Mouse (Mus musculus): ENCODE measurements around the gene Timp4. TPM values are rescaled to one million over a fixed set of nuclear protein-coding genes. Genes with fewer than 3 reads are reported as not detected.
A peak's percentile ranks its signal among the peaks of the same experiment; 100 is the strongest.
"Not testable (repeated sequence)": the region's sequence is repeated elsewhere in the genome, so short reads cannot be mapped to it uniquely, and the experiment has no call there.

Timp4 gene
- polyA plus RNA-seq, 1 experiment from 2014 or later: 1.3 TPM

DNA sequence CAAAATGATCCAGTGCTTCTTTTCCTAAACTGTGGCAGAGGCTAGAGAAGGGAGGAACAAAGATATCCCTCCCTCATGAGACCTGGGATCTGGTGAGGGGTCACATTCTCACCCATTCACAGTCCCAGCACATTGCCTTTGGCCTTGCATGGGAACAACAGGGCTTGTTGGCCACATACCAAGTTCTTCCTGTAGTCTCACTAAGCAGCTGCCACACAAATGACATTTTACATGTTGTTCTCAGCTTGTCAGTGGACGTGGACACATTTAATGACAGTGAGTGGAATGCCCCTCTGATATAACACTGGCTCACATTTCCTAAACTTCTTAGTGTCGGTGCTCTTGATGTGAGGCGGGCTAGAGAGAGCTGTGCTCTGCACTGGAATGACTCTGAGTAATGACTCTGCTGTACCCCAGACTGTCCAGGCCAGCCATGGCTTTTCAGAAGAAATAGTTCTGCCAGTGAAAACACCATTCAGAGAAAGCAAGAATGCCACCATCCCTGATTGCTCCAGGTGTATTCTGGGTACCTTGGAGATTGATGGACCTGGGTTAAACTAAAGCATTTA lies 10.8 kb downstream of the Timp4 start:
- Histone ChIP-seq H3K9ac (ENCODE audit: low read length) (no peak overlapping the region), H3K4me1 (ENCODE audit: control insufficient read depth, insufficient read depth, low read length) (peaks cover 9% of the 10 kb centered on the region; the same call in 1 of the 2 replicates), H3K36me3 (ENCODE audit: control insufficient read depth, insufficient read depth) (no peaks in the 10 kb centered on the region), H3K9me3 (replicated peaks; ENCODE audit: control insufficient read depth, low read length) (no peaks in the 10 kb centered on the region), H3K27me3 (ENCODE audit: control insufficient read depth, insufficient read depth, low read length) (peaks cover 69% of the 10 kb centered on the region), H3K27ac (ENCODE audit: low read length) (no peak overlapping the region), H3K4me2 (ENCODE audit: low read depth, low read length) (no peak overlapping the region), H3K4me3 (ENCODE audit: low read length) (no peak overlapping the region)
- ATAC-seq (replicated peaks; ENCODE audit: extremely low read depth, insufficient read depth, low FRiP score): peak; percentile 39; the same call in 1 of the 2 replicates
- 30% methylated on average over 3 of the region's 3 CpGs for WGBS

DNA sequence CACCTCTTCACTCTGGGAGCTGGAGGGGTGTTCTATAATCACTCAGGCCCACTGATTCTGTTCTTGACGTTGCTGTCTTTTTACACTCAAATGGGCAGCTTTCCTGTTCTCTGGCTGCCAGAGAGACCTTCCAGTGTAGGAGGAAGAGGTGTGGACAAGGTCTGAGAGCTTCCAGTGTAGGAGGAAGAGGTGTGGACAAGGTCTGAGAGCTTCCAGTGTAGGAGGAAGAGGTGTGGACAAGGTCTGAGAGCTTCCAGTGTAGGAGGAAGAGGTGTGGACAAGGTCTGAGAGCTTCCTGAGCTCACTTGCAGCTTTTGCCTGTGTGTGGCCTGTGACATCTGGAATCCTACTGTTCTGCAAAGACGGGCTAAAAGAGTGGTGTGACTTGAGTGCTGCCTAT lies 11.6 kb downstream of the Timp4 start:
- peak overlapping the region; percentile 72 for H3K27ac ChIP-seq (ENCODE audit: low read length)
- H3K4me1 ChIP-seq (ENCODE audit: control insufficient read depth, insufficient read depth, low read length): not testable (repeated sequence)
- peak; percentile 77 for ATAC-seq (replicated peaks; ENCODE audit: extremely low read depth, insufficient read depth, low FRiP score)

DNA sequence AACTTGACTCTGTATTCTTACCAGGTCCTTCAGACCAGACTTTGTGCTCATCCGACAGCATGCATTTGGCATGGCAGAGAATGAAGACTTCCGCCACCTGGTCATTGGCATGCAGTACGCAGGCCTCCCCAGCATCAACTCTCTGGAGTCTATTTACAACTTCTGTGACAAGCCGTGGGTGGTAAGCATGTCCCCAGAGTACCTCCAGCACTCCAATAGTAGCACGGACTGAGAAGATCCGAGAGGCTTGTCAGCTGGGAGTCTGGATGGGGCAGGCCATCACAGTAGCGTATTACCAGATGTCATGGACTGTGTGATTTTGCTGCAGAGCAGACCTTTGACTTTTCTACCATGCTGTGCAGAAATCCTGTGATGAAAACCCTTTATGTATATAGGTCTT lies 12.7 kb downstream of the Timp4 start:
- ATAC-seq (replicated peaks; ENCODE audit: extremely low read depth, insufficient read depth, low FRiP score): no peak
- no peaks in the 10 kb centered on the region for H3K9me3 ChIP-seq (replicated peaks; ENCODE audit: control insufficient read depth, low read length)
- no peak overlapping the region for H3K4me3 ChIP-seq (ENCODE audit: low read length)
- 78% methylated on average over 7 of the region's 7 CpGs for WGBS
- H3K9ac ChIP-seq (ENCODE audit: low read length): no peak overlapping the region
- no peak overlapping the region for H3K4me2 ChIP-seq (ENCODE audit: low read depth, low read length)
- H3K4me1 ChIP-seq (ENCODE audit: control insufficient read depth, insufficient read depth, low read length): peaks cover 9% of the 10 kb centered on the region; the same call in 1 of the 2 replicates
- peaks cover 66% of the 10 kb centered on the region for H3K27me3 ChIP-seq (ENCODE audit: control insufficient read depth, insufficient read depth, low read length)
- H3K27ac ChIP-seq (ENCODE audit: low read length): no peak overlapping the region
- no peaks in the 10 kb centered on the region for H3K36me3 ChIP-seq (ENCODE audit: control insufficient read depth, insufficient read depth)

More for the DNA sequence above, 11.6 kb downstream of the Timp4 start:
- H3K4me2 ChIP-seq (ENCODE audit: low read depth, low read length): peak overlapping the region; percentile 44; the same call in 1 of the 2 replicates
- H3K27me3 ChIP-seq (ENCODE audit: control insufficient read depth, insufficient read depth, low read length): peaks cover 68% of the 10 kb centered on the region
- H3K4me3 ChIP-seq (ENCODE audit: low read length): peak overlapping the region; percentile 9; the same call in 1 of the 2 replicates
- H3K36me3 ChIP-seq (ENCODE audit: control insufficient read depth, insufficient read depth); H3K9ac ChIP-seq (ENCODE audit: low read length); H3K9me3 ChIP-seq (replicated peaks; ENCODE audit: control insufficient read depth, low read length): not testable (repeated sequence)
- 4% methylated on average over 2 of the region's 2 CpGs for WGBS

DNA sequence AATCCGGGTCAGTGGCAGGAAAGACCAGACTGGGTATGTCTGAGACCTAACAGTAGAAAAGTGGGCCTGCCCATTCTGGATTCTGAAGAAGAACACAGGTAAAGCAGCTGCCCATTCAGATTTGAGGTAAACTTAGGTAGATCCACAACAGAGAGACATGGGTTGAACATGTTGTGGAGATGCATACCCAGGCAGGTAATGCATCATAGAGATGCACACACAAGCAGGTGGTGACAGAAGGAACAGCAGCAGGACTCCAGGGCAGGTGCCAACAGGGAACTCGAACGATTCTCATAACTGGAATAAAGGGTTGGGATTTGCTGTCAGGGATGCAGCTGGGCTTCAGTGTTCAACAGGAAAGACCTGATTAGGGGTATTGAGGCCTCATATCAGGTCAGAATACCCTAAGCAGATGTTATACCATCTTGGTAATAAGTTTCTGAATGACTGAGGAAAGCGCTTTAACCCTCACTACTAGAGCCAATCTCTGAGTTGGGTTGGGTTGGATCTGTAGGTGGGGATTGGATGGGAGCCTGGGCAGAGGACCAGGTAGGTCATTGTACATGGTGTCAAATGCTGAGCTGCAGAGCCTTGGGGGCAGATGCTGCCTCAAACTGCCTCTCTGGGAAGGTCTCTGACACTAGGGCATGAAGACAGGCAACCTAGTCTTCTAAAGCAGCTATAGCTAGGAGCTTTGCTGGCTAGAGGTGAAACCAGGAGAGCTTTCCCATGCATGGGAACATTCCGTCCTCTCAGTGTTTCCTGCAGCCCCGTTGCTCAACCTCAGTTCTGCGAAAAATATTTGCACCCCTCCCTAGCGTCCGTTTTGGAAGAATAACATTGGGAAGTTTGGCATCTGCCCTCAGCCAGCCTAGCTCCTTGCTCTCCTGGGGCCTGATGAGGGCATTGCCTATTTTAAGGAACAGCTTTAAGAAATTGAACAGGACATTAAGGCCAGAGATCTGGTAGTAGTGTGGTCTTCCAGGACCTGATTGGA lies 13.7 kb downstream of the Timp4 start:
- Histone ChIP-seq H3K4me3 (ENCODE audit: low read length) (no peak overlapping the region), H3K36me3 (ENCODE audit: control insufficient read depth, insufficient read depth) (no peaks in the 10 kb centered on the region), H3K9me3 (replicated peaks; ENCODE audit: control insufficient read depth, low read length) (no peaks in the 10 kb centered on the region), H3K27ac (ENCODE audit: low read length) (no peak overlapping the region), H3K4me2 (ENCODE audit: low read depth, low read length) (no peak overlapping the region), H3K9ac (ENCODE audit: low read length) (no peak overlapping the region), H3K27me3 (ENCODE audit: control insufficient read depth, insufficient read depth, low read length) (peaks cover 58% of the 10 kb centered on the region), H3K4me1 (ENCODE audit: control insufficient read depth, insufficient read depth, low read length) (peaks cover 9% of the 10 kb centered on the region; the same call in 1 of the 2 replicates)
- no peak for ATAC-seq (replicated peaks; ENCODE audit: extremely low read depth, insufficient read depth, low FRiP score)
- 72% methylated on average over 9 of the region's 9 CpGs for WGBS

DNA sequence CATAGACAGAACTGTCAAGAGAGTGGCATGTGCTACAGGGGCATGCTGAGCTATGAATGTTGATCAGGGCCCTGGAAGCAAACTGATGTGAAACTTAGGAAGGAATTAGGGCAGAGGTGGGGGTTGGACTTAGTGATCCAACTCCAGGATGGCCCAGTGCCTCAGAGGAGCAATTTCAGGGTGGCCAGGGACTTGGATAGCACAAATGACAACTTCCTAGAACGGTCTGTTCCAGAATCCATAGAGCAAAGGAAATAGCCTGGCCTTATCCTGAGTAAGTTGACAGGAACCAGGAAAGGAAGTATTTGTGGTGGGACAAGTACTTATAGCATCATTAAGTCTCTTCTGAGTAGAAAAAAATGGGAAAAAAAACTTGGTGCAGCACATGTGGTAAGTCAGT lies 19.4 kb downstream of the Timp4 start:
- Histone ChIP-seq H3K27me3 (ENCODE audit: control insufficient read depth, insufficient read depth, low read length) (peaks cover 27% of the 10 kb centered on the region), H3K27ac (ENCODE audit: low read length) (peak overlapping the region; percentile 62; the same call in 1 of the 2 replicates)

DNA sequence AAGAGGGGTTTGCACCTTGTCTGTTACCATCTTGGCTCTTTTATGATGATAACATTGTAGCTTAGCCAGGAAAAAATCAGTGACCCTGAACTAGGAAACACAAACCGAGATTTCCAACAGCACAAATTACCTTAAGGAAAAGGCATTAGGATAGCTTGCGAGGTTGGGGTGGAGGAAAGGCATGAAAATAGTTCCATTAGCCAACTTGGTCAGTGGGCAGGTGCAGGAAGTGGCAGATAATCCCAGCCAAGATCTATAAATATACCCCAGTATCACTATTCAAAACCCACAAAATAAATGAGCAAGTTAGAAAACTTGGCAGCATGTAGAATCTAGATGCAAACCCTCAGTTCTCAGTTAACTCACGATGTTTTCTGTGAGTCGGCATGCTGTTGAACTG lies 20.2 kb downstream of the Timp4 start:
- 59% methylated on average over 4 of the region's 4 CpGs for WGBS
- no peaks in the 10 kb centered on the region for H3K36me3 ChIP-seq (ENCODE audit: control insufficient read depth, insufficient read depth)
- no peak for ATAC-seq (replicated peaks; ENCODE audit: extremely low read depth, insufficient read depth, low FRiP score)
- H3K4me3 ChIP-seq (ENCODE audit: low read length): no peak overlapping the region
- peaks cover 4% of the 10 kb centered on the region; the same call in 1 of the 2 replicates for H3K4me1 ChIP-seq (ENCODE audit: control insufficient read depth, insufficient read depth, low read length)
- H3K27ac ChIP-seq (ENCODE audit: low read length): peak overlapping the region; percentile 62; the same call in 1 of the 2 replicates
- no peaks in the 10 kb centered on the region for H3K9me3 ChIP-seq (replicated peaks; ENCODE audit: control insufficient read depth, low read length)
- peaks cover 20% of the 10 kb centered on the region for H3K27me3 ChIP-seq (ENCODE audit: control insufficient read depth, insufficient read depth, low read length)
- H3K9ac ChIP-seq (ENCODE audit: low read length): no peak overlapping the region
- H3K4me2 ChIP-seq (ENCODE audit: low read depth, low read length): no peak overlapping the region

More for the DNA sequence above, 19.4 kb downstream of the Timp4 start:
- no peak overlapping the region for H3K4me3 ChIP-seq (ENCODE audit: low read length)
- peaks cover 4% of the 10 kb centered on the region; the same call in 1 of the 2 replicates for H3K4me1 ChIP-seq (ENCODE audit: control insufficient read depth, insufficient read depth, low read length)
- WGBS: 64% methylated on average over 1 of the region's 1 CpGs
- H3K4me2 ChIP-seq (ENCODE audit: low read depth, low read length): no peak overlapping the region
- H3K9ac ChIP-seq (ENCODE audit: low read length): no peak overlapping the region
- no peaks in the 10 kb centered on the region for H3K9me3 ChIP-seq (replicated peaks; ENCODE audit: control insufficient read depth, low read length)
- no peak for ATAC-seq (replicated peaks; ENCODE audit: extremely low read depth, insufficient read depth, low FRiP score)
- H3K36me3 ChIP-seq (ENCODE audit: control insufficient read depth, insufficient read depth): no peaks in the 10 kb centered on the region

DNA sequence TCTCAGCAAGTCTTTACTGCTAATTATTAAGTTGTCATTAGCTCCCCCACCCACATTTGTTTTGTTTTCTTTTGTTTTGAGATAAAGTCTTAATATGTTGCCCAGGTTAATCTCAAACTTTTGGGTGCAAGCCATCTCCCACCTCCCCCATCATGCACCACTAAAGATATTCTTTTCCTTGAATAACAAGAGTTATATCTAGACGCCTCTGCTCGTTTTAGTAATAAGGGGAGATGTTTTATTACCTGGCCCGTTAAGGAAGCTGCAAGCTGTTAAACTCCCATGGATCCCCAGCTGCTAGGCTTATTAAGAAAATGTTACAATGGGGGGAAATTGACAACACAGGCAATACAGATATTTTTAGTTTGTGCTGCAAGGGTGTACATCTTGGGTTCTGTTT lies 21.4 kb downstream of the Timp4 start:
- Histone ChIP-seq H3K4me3 (ENCODE audit: low read length) (no peak overlapping the region), H3K4me2 (ENCODE audit: low read depth, low read length) (no peak overlapping the region), H3K27ac (ENCODE audit: low read length) (no peak overlapping the region), H3K9me3 (replicated peaks; ENCODE audit: control insufficient read depth, low read length) (no peaks in the 10 kb centered on the region), H3K27me3 (ENCODE audit: control insufficient read depth, insufficient read depth, low read length) (peaks cover 15% of the 10 kb centered on the region), H3K36me3 (ENCODE audit: control insufficient read depth, insufficient read depth) (no peaks in the 10 kb centered on the region), H3K4me1 (ENCODE audit: control insufficient read depth, insufficient read depth, low read length) (peaks cover 4% of the 10 kb centered on the region; the same call in 1 of the 2 replicates), H3K9ac (ENCODE audit: low read length) (no peak overlapping the region)
- WGBS: 64% methylated on average over 3 of the region's 3 CpGs
- ATAC-seq (replicated peaks; ENCODE audit: extremely low read depth, insufficient read depth, low FRiP score): no peak

DNA sequence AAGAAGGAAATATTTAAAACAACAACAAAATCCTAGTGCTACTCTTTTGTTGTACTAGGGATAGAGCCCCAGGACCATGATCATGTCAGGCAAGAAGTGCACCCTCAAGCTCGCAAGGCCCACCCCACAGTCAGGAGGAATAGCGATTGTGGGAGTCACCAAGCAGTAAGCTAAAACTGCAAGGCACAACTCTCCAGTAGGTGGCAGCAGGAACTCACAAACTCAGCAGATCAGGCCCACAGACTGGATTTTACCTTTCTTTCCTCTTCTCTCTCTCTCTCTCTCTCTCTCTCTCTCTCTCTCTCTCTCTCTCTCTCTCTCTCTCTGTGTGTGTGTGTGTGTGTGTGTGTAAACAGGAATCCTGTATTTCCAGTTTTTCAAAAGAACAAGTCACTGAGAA lies 24.5 kb downstream of the Timp4 start:
- H3K27ac ChIP-seq (ENCODE audit: low read length): no peak overlapping the region
- no peaks in the 10 kb centered on the region for H3K9me3 ChIP-seq (replicated peaks; ENCODE audit: control insufficient read depth, low read length)
- H3K4me2 ChIP-seq (ENCODE audit: low read depth, low read length): no peak overlapping the region
- H3K4me1 ChIP-seq (ENCODE audit: control insufficient read depth, insufficient read depth, low read length): peaks cover 4% of the 10 kb centered on the region; the same call in 1 of the 2 replicates
- no peak overlapping the region for H3K9ac ChIP-seq (ENCODE audit: low read length)
- no peaks in the 10 kb centered on the region for H3K36me3 ChIP-seq (ENCODE audit: control insufficient read depth, insufficient read depth)
- H3K4me3 ChIP-seq (ENCODE audit: low read length): no peak overlapping the region
- ATAC-seq (replicated peaks; ENCODE audit: extremely low read depth, insufficient read depth, low FRiP score): no peak; the same call in 1 of the 2 replicates
- H3K27me3 ChIP-seq (ENCODE audit: control insufficient read depth, insufficient read depth, low read length): peaks cover 7% of the 10 kb centered on the region
- WGBS: 3% methylated on average over 2 of the region's 2 CpGs

DNA sequence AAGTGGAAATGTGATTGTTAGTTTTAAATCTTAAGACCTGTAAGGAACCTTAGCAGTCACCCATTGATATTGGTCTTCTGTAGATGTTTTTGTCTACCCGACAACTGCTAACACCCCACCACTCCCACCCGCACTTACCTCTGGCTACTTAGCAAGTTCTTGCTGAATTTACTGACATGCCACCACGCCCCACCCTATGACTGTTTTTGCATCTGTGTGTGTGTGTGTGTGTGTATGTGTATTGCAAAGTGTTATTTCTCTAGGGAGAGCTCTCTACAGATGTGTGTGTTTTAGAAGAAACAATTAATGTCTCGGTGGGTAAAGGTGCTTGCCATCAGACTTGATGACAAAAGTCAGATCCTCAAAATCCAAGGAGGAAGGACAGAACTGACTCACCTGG lies 25.0 kb downstream of the Timp4 start, which contains the start of gene Gm17482:
Gene Gm17482 (plus strand): TSS at position 301 of the 400 bp plus-strand sequence.
- ATAC-seq (replicated peaks; ENCODE audit: extremely low read depth, insufficient read depth, low FRiP score): no peak
- no peak within 1 kb of the TSS for H3K27ac ChIP-seq (ENCODE audit: low read length)
- WGBS: 72% methylated on average over 4 of the region's 4 CpGs
- no peak within 1 kb of the TSS for H3K9ac ChIP-seq (ENCODE audit: low read length)
- peaks cover 3% of the 10 kb centered on the region; the same call in 1 of the 2 replicates for H3K4me1 ChIP-seq (ENCODE audit: control insufficient read depth, insufficient read depth, low read length)
- H3K27me3 ChIP-seq (ENCODE audit: control insufficient read depth, insufficient read depth, low read length): peaks cover 6% of the 10 kb centered on the region
- H3K4me3 ChIP-seq (ENCODE audit: low read length): no peak within 1 kb of the TSS
- no peak within 1 kb of the TSS for H3K4me2 ChIP-seq (ENCODE audit: low read depth, low read length)
- H3K9me3 ChIP-seq (replicated peaks; ENCODE audit: control insufficient read depth, low read length): no peaks in the 10 kb centered on the region
- no peaks in the 10 kb centered on the region for H3K36me3 ChIP-seq (ENCODE audit: control insufficient read depth, insufficient read depth)
